Mouse (Mus musculus) right cerebral cortex, postnatal 25 days (tissue): ENCODE measurements around the gene Cfap44.
A peak's percentile ranks its signal among the peaks of the same experiment; 100 is the strongest.

Experiments
- DNase-seq: peaks from one replicate; pipeline ENCODE4 v3.0.0; 2022

The Cfap44 gene

GRCm38 (mm10) chr16:44394577-44395243 lies at the start of gene Cfap44:
Cfap44 (plus strand) TSS chr16:44394796.
- peak; percentile 87 for DNase-seq

DNA sequence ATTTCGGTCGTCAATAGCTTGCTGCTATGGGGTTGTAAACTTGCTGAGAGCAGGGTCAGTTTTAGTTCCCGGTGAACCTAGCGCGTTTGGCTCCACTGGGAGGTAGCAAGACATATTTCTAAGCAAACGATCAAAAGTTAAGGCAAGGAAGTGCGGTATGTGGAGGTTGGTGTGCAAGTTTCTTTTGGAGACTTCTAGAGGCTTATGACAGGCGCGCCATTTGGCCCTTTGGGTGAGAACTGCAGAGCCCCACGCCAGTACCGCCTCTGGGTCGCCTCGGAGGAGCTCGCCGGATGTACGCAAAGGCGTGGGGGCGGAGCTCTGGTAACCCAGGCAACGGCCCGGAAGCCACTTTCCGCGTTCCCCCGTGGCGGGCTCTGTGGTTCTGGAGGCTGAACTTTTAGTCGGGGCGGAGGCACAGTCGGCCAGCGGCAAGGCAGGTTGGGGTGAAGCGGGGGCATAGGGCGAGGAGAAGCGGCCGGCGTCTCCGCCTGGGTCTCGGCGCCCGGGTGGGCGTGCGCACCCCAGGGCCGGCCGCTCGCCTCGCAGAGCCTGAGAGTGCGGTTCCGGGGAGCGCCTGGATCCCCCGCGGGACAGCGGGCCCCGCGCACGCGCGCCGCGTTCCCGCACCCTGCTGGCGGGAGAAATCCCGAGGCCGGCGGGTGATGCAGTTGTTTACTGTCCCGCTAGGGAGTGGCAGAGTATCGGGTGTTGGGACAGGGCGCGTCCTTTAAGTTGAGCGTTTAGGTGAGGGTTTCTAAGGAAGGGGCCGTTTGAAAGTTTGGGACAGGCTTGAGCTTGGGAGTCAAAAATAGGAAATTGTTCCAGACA lies 47.3 kb upstream of the Cfap44 start, which contains the start of gene Spice1:
TSS of gene Spice1 (plus strand) at position 51 of the 831 bp plus-strand sequence.
- peak; percentile 92 for DNase-seq

GRCm38 (mm10) chr16:44349801-44350397 lies 44.7 kb upstream of the Cfap44 start:
- DNase-seq: no peak

GRCm38 (mm10) chr16:44356291-44356690 lies 38.3 kb upstream of the Cfap44 start:
- DNase-seq: no peak

DNA sequence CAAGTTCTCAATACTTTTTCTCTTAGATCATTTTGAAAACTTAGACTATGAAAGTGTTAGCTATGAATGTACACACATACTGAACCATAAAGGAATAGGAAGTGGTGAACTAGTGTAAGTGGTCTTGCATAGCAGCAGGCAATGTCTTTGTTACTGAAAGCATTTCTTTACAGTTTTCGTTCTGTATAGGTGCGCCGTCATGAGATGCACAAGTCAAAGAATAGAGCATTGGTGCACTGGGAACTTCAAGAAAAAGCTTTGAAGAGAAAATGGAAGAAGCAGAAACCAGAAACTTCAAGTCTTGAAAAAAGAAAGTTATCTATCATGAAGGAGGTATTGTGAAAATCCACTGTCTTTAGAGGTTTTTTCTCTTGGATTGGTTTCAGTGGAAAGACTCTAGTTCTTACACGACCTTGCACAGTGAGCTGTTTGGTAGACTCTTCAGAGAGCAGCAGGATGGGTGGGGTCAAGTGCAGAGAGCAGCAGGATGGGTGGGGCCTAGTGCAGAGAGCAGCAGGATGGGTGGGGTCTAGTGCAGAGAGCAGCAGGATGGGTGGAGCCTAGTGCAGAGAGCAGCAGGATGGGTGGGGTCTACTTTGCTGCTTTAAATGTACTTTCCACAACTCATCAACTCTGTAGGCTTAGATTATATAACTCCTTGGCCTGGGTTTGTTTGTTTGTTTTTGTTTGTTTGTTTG lies 36.9 kb upstream of the Cfap44 start:
- DNase-seq: no peak

DNA sequence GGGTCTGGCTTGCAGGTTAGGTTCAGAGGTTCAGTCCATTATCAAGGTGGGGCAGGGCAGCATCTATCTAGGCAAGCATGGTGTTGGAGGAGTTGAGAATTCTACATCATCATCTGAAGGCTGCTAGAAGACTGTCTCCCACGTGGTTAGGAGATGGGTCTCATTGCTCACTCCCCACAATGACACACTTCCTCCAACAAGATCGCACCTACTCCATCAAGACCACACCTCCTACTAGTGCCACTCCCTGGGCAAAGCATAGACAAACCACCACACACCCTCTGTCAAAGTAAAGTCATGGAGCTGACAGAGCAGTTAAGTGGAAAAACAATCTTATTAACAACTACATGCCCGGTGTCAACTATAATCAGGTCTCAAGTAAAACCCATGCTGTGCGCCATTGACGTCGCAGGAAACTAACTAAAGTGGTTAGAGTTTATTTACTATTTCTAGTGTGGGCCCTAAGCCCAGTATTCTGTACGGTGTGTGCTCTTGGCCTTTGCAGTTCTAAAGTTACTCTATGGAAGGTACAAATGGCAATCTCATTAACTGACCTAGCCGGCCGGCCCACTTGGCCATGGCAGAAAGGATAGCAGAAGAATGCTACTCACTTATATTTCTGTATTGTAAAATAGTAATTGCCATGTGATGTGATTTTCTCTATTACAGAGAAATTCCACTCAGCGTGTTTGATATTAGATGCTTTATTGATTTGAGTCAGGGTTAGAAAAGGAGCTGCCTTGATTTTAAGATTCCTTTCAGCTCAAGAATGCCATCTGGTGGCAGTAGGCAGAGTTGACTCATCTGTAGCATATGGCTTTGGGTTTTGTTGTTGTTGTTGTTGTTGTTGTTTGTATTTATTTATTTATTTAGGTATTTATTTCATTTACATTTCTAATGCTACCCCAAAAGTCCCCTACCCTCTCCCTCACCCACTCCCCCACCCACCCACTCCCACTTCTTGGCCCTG lies 32.4 kb upstream of the Cfap44 start:
- DNase-seq: no peak

- no peak for DNase-seq
These were observed 29.1 kb upstream of the Cfap44 start for GRCm38 (mm10) chr16:44365522-44365921.

DNA sequence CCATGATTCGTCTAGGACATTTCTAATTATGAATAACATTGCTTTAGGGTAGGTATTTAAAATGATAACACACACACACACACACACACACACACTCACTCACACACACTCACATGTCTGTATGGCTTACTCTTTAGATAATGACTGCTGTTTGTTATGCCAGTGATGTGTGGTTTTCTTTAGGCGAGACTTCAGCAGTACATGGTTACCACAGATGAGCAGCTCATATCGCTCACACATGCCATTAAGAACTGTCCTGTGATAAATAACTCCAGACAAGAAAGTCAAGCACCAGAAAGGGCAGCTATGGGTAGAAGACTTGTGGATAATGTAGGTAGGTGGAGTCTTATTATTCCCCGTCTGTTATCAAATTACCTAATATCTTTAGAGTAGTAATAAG lies 19.1 kb upstream of the Cfap44 start:
- no peak for DNase-seq

- DNase-seq: no peak
These were observed 14.6 kb upstream of the Cfap44 start for GRCm38 (mm10) chr16:44380006-44380405.

GRCm38 (mm10) chr16:44381578-44381977 lies 13.0 kb upstream of the Cfap44 start:
- DNase-seq: no peak

DNA sequence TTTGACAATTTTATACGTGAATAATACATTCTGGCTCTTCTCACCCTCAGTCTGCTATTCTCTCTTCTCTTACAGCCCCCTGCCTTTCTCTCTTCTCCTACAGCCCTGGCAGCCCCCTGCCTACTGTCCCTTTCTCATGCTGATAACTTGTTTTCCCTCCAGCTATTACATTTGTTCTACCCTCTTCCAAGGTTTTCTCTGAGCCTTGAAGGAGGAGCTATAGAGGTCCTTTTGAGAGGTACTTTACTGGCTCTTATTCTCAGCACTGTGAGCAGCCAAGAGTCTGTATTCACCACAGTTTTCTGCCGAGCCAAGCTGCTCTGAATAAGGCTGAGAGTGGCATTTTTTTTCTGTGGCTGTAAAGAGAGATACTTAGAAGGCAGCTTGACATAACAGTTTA lies 11.0 kb upstream of the Cfap44 start:
- DNase-seq: no peak

DNA sequence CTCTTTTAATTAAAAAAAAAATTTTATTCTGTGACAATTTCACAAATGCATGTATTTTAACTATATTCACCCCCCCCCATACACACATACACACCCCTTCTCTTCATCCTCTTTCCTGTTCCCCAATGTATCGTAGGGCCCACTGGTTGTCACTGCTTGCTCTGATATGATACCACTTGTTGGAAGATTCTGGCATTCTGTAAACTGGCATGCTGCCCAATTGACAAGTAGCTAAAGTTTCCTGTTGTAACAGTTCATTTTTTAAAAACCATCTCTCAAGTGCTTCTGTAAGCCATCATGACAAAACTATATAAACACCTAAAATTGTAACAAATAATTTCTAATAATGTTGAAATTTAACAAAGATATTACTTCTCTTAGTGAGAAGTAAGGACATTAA lies 10.3 kb upstream of the Cfap44 start:
- DNase-seq: no peak

- DNase-seq: peak; percentile 28
These were observed 2.6 kb upstream of the Cfap44 start for GRCm38 (mm10) chr16:44391877-44392548.

GRCm38 (mm10) chr16:44404933-44405332 lies 10.3 kb downstream of the Cfap44 start:
- DNase-seq: no peak

DNA sequence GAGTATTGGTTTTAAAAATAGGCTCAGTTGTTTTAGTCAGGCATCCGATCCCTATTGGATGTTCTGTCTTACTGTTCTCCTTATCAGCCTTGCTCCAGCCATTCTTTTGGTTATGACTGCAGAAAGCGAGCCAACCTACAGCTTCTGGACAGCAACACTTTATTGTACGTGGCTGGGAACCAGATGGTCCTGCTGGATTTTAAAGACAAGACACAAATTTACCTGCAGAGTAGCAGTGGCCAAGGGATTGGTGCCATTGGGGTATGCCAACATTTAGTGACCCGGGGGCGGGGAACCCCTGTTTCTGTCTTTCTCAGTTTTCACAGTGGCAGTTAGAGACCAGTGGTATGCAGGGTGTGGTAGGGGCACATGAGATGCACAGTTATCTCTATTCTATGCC lies 12.6 kb downstream of the Cfap44 start:
- DNase-seq: no peak

GRCm38 (mm10) chr16:44408290-44408689 lies 13.7 kb downstream of the Cfap44 start:
- no peak for DNase-seq

DNA sequence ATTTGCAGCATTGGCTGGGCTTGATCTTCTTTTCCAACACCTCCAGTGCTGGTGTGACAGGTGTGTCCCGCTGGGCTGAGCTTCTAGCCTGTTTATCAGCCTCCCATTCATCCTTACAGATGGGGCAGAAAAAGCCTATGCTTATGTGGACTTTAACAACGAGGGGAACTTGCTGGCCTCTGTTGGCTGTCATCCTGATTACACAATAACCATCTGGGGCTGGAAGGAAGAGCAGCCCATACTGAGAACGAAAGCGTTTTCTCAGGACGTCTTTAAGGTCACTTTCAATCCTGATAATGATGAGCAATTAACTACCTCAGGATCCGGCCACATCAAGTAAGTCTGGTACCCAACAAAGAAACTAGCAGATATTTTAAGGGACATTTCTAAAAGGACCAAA lies 15.6 kb downstream of the Cfap44 start:
- DNase-seq: no peak

- no peak for DNase-seq
These were observed 23.0 kb downstream of the Cfap44 start for GRCm38 (mm10) chr16:44417596-44417995.

GRCm38 (mm10) chr16:44421735-44422134 lies 27.1 kb downstream of the Cfap44 start:
- DNase-seq: no peak

- peak; percentile 57 for DNase-seq
These were observed 28.9 kb downstream of the Cfap44 start for GRCm38 (mm10) chr16:44423499-44423898.

DNA sequence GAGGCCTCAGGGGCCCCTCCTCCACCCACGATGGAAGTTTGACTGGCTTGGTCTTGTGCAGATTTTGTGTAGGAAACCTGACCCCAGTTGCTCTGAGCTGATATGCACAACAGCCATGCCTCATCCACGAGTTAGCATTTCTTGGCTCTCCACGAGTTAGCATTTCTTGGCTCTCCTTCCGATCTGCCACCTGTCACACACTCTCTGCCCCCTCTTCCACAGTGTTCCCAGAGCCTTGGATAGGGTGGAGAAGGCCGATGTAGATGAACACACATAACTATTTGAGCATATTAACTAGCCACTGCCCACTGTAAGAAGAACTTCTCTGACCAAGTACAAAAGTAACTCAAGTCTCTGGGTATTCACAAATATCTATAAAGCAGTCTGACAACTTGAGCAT lies 33.9 kb downstream of the Cfap44 start:
- DNase-seq: no peak
